In genomic region chr14:23710954-23711353, GRCm38 (mm10) we compare ENCODE assay signal across 14 mouse cellular contexts.
A peak's percentile ranks its signal among the peaks of the same experiment; 100 is the strongest.
DNase-seq lines count a peak whose midpoint lies in the region; ATAC-seq and TF ChIP-seq lines count a peak whose summit lies in the region.
"Had no signal": no experiment of that assay in that cellular context is flagged by ENCODE, and none has a peak within 500 bp of the region (broad histone marks: within the 10 kb centered on the region; RNA-seq: fewer than 3 reads in every experiment).

No protein-coding gene starts in this region.

- peaks cover 33% of the 10 kb centered on the region for H3K4me1 ChIP-seq in hindbrain, embryonic 15.5 days (replicated peaks)
- no peaks in the 10 kb centered on the region for H3K4me1 ChIP-seq in midbrain, embryonic 11.5 days (ENCODE audit: control insufficient read depth, insufficient read depth, low read length)
- H3K4me1 ChIP-seq in intestine, postnatal 0 days (replicated peaks; ENCODE audit: control insufficient read depth, insufficient read depth, low read length), result no peaks in the 10 kb centered on the region
- H3K4me1 ChIP-seq: intestine, embryonic 15.5 days had no signal

- DNase-seq in left cerebral cortex, adult 18-20 months (ENCODE audit: low spot score in 2 of 2), result peak; percentile 21 to 44
- no peak for DNase-seq in left cerebral cortex, postnatal 4 days
- peak; percentile 54 for DNase-seq in midbrain, embryonic 11.5 days (ENCODE audit: low spot score, missing footprints)
- peak; percentile 8 for DNase-seq in right cerebral cortex, postnatal 4 days
- no peak for DNase-seq in adrenal gland, postnatal 4 days (ENCODE audit: low spot score in 2 of 2)
- DNase-seq: cerebellum, postnatal 14 days; kidney, postnatal 25 days; lung, adult 2 months; thymus, postnatal 36 days had no signal

- H3K4me3 ChIP-seq in hindbrain, embryonic 15.5 days, result no peak overlapping the region
- no peak overlapping the region for H3K4me3 ChIP-seq in midbrain, embryonic 11.5 days (ENCODE audit: low read depth, low read length)
- H3K4me3 ChIP-seq in intestine, postnatal 0 days (ENCODE audit: low read depth, low read length), result no peak overlapping the region
- H3K4me3 ChIP-seq: embryonic facial prominence, embryonic 13.5 days; intestine, embryonic 15.5 days had no signal

- H3K27ac ChIP-seq in hindbrain, embryonic 15.5 days (replicated peaks), result peak overlapping the region; percentile 62
- H3K27ac ChIP-seq in midbrain, embryonic 11.5 days (ENCODE audit: low read depth, low read length), result no peak overlapping the region
- H3K27ac ChIP-seq in intestine, postnatal 0 days (ENCODE audit: low read depth, low read length), result no peak overlapping the region
- H3K27ac ChIP-seq: embryonic facial prominence, embryonic 13.5 days; intestine, embryonic 15.5 days had no signal

- H3K9ac ChIP-seq in hindbrain, embryonic 15.5 days, result no peak overlapping the region
- no peak overlapping the region for H3K9ac ChIP-seq in midbrain, embryonic 11.5 days (ENCODE audit: low read length)
- no peak overlapping the region for H3K9ac ChIP-seq in intestine, postnatal 0 days (ENCODE audit: low read depth, low read length)
- H3K9ac ChIP-seq: embryonic facial prominence, embryonic 13.5 days; intestine, embryonic 15.5 days had no signal

- 67% methylated on average over 7 of the region's 7 CpGs for WGBS in hindbrain, embryonic 15.5 days
- 75% methylated on average over 7 of the region's 7 CpGs for WGBS in midbrain, embryonic 11.5 days
- 79% methylated on average over 7 of the region's 7 CpGs for WGBS in intestine, postnatal 0 days

- no peaks in the 10 kb centered on the region for H3K27me3 ChIP-seq in hindbrain, embryonic 15.5 days
- H3K27me3 ChIP-seq in midbrain, embryonic 11.5 days (ENCODE audit: control insufficient read depth, insufficient read depth, low read length), result no peaks in the 10 kb centered on the region
- H3K27me3 ChIP-seq in intestine, postnatal 0 days (replicated peaks; ENCODE audit: control insufficient read depth, insufficient read depth, low read length), result no peaks in the 10 kb centered on the region
- H3K27me3 ChIP-seq: CH12.LX; intestine, embryonic 15.5 days had no signal

- intact Hi-C loops in left cerebral cortex, postnatal 4 days (cut with DNase I), result no loop called here

- no peak for TF ChIP-seq CTCF in intestine, postnatal 0 days (IDR thresholded peaks at IDR 0.05; ENCODE audit: low read depth)

- ATAC-seq in hindbrain, embryonic 15.5 days (ENCODE audit: low FRiP score, low read depth), result peak; percentile 55
- ATAC-seq in midbrain, embryonic 11.5 days (ENCODE audit: low FRiP score), result no peak
- no peak for ATAC-seq in intestine, postnatal 0 days
- ATAC-seq: intestine, embryonic 15.5 days had no signal

- no peaks in the 10 kb centered on the region for H3K36me3 ChIP-seq in hindbrain, embryonic 15.5 days
- H3K36me3 ChIP-seq in midbrain, embryonic 11.5 days (ENCODE audit: control insufficient read depth, insufficient read depth, low read length), result no peaks in the 10 kb centered on the region
- no peaks in the 10 kb centered on the region for H3K36me3 ChIP-seq in intestine, postnatal 0 days (ENCODE audit: control insufficient read depth, insufficient read depth)
- H3K36me3 ChIP-seq: embryonic facial prominence, embryonic 13.5 days; intestine, embryonic 15.5 days had no signal

- no peaks in the 10 kb centered on the region for H3K9me3 ChIP-seq in hindbrain, embryonic 15.5 days
- no peaks in the 10 kb centered on the region for H3K9me3 ChIP-seq in midbrain, embryonic 11.5 days (ENCODE audit: control insufficient read depth, low read length)
- no peaks in the 10 kb centered on the region for H3K9me3 ChIP-seq in intestine, postnatal 0 days (ENCODE audit: control insufficient read depth)
- H3K9me3 ChIP-seq: embryonic facial prominence, embryonic 13.5 days; intestine, embryonic 15.5 days had no signal

- no peak overlapping the region for H3K4me2 ChIP-seq in hindbrain, embryonic 15.5 days
- no peak overlapping the region for H3K4me2 ChIP-seq in midbrain, embryonic 11.5 days
- H3K4me2 ChIP-seq in intestine, postnatal 0 days (replicated peaks; ENCODE audit: low read depth), result no peak overlapping the region
- H3K4me2 ChIP-seq: embryonic facial prominence, embryonic 13.5 days; intestine, embryonic 15.5 days had no signal

Comparison
In these comparisons a context has a peak if more than half of its experiments do, and no peak if none do; other contexts are left out.
1. DNase-seq: peak in left cerebral cortex, adult 18-20 months (2 of 2), midbrain, embryonic 11.5 days (single experiment) and right cerebral cortex, postnatal 4 days (single experiment); none in left cerebral cortex, postnatal 4 days (single experiment) and adrenal gland, postnatal 4 days (0 of 2).